Mouse (Mus musculus): ENCODE results near the gene Cttnbp2nl. TPM values are rescaled to one million over a fixed set of nuclear protein-coding genes. Genes with fewer than 3 reads are reported as not detected.

Gene Cttnbp2nl
- polyA plus RNA-seq, 1 experiment from 2014 or later: 21.9 TPM

DNA sequence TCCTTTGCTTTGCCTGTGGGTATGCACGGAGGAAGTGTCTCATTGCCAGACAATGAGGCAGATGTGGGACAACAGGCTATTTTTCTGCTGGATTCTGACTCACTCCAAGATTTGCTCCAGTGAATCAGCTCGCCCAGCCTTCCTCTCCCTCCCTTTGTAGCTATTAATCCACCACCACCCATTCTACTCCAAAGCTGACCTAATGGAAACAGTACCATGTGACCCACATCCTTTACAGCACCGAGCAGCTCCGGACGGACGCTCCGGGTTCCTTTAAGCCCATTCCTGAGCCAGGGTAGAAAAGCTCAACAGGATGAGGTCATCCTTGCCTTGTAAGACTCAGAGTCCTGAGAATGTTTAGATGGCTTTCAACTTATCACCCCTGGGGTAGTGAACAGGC, 2.0 kb upstream of the Cttnbp2nl start:
- H3K27me3 ChIP-seq (replicated peaks): 0 out of 2 replicates have a peak, but pooled peaks cover 3% of the 10 kb centered on the region
- no peak overlapping the region for H3K9ac ChIP-seq
- WGBS: 46% methylated on average over 7 of the region's 7 CpGs
- H3K9me3 ChIP-seq: no peaks in the 10 kb centered on the region
- H3K4me1 ChIP-seq (replicated peaks): peaks cover 17% of the 10 kb centered on the region; the same call in 1 of the 2 replicates
- no peak for ATAC-seq
- no peaks in the 10 kb centered on the region for H3K36me3 ChIP-seq
- H3K4me2 ChIP-seq (replicated peaks): no peak overlapping the region
- no peak overlapping the region for H3K4me3 ChIP-seq (replicated peaks)
- H3K27ac ChIP-seq: peak overlapping the region; percentile 11; the same call in 1 of the 2 replicates

DNA sequence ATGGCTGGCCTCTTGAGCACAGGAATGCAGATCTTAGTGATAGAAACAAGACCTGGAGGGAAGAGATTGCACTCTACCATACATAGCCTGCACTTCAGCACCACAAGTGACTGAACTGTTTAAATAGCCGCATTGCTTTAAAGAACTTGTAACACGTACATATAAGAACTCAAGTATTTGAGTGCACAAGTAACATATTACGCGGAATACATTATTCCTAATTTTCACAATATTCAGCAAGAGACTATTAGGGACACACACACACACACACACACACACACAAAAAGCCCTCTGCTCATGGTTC, 704 bp upstream of the Cttnbp2nl start:
- Histone ChIP-seq H3K4me2 (replicated peaks) (peak overlapping the region; percentile 72), H3K27me3 (replicated peaks) (no peaks in the 10 kb centered on the region), H3K4me1 (replicated peaks) (peaks cover 16% of the 10 kb centered on the region; the same call in 1 of the 2 replicates), H3K9ac (peak overlapping the region; percentile 38), H3K9me3 (no peaks in the 10 kb centered on the region), H3K4me3 (replicated peaks) (peak overlapping the region; percentile 91), H3K36me3 (no peaks in the 10 kb centered on the region), H3K27ac (peak overlapping the region; percentile 66)
- WGBS: 59% methylated on average over 4 of the region's 4 CpGs
- 0 out of 2 replicates have a peak, but pooled peaks have one; percentile 1 for ATAC-seq

DNA sequence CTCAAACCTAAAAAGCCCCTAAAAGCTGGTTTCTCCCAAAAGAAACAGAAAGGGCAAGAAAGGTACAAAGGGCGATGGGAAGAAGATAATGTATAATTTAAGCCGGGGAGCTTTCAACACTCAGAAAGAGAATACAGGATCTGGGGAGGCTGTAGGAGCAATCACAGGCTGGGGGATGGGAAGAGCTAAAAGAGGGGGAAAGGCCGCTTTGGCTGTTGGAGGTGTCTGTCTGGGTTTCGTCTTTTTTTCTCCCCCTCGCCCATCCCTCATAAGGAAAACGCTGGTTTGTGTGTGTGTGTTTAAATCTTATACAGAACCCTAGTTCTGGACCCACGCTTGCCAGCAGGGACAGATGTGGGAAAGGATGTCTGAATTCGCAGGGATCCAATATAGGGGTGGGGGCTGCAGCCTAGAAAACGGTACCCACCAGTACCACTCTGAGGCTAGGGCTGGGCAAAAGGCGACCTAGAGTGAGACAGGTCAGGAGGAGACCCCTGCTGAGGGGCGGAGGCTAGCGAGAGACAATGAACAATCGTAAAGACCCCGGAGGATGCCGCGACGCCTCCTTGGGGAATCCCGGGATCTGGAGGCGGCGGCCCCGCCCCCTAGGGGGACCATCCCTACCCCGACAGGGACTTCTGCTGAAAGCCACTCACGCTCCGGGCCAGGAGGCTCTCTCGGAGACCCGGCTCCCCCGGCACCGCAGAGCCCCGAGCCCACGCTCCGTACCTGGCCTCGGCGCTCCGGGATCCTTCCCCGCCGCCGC, 592 bp downstream of the Cttnbp2nl start:
- Histone ChIP-seq H3K27ac (peak overlapping the region; percentile 84), H3K36me3 (no peaks in the 10 kb centered on the region), H3K4me3 (replicated peaks) (peak overlapping the region; percentile 91), H3K9me3 (no peaks in the 10 kb centered on the region), H3K4me1 (replicated peaks) (peaks cover 21% of the 10 kb centered on the region), H3K27me3 (replicated peaks) (no peaks in the 10 kb centered on the region), H3K4me2 (replicated peaks) (peak overlapping the region; percentile 72), H3K9ac (peak overlapping the region; percentile 79)
- WGBS: under 1% methylated on average over 36 of the region's 37 CpGs
- peak; percentile 64 for ATAC-seq

DNA sequence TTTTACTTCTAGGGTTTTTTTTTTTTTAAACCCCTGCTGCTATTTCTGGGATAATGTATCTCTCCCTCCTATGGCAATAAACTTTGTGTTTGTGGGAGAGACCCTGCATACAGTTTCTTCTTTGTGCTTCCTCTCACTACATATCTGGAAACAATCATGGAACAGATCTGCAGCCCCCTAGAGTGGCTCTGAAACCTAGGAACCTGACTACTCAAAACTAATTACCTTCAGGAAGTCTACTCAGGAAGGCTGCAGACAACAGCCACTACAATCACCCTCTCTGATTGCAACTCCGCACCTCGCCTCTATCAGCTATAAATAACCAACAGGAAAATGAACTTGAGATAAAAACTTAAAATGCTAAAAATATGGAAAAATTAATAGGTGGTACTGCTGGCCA, 1.8 kb downstream of the Cttnbp2nl start:
- 41% methylated on average over 2 of the region's 2 CpGs for WGBS
- H3K27me3 ChIP-seq (replicated peaks): no peaks in the 10 kb centered on the region
- no peaks in the 10 kb centered on the region for H3K36me3 ChIP-seq
- H3K9me3 ChIP-seq: no peaks in the 10 kb centered on the region
- H3K9ac ChIP-seq: no peak overlapping the region
- peak overlapping the region; percentile 91 for H3K4me3 ChIP-seq (replicated peaks)
- 0 out of 2 replicates have a peak overlapping the region, but pooled peaks have one; percentile 38 for H3K27ac ChIP-seq
- peaks cover 24% of the 10 kb centered on the region for H3K4me1 ChIP-seq (replicated peaks)
- no peak for ATAC-seq
- peak overlapping the region; percentile 72 for H3K4me2 ChIP-seq (replicated peaks)

DNA sequence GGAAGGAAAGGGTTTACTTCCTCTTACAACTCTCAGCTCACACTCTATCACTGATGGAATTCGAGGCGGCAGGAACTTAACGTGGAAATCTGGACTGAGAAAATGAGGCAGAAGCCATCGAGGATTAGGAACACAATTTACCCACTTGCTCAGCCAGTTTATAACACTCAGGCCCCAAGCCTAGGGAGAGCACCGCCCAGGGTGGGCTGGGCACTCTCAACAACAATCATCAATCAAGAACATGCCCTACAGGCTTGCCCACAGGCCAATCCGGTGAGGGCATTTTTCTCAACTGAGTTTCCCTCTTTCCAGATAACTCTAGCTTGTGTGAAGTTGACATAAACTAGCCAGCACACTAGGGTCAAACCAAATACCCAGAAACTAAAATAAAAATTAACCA, 3.1 kb downstream of the Cttnbp2nl start:
- no peak overlapping the region for H3K4me3 ChIP-seq (replicated peaks)
- H3K4me2 ChIP-seq (replicated peaks): no peak overlapping the region
- WGBS: 62% methylated on average over 6 of the region's 6 CpGs
- H3K9me3 ChIP-seq: no peaks in the 10 kb centered on the region
- H3K36me3 ChIP-seq: no peaks in the 10 kb centered on the region
- no peak overlapping the region for H3K27ac ChIP-seq
- no peaks in the 10 kb centered on the region for H3K27me3 ChIP-seq (replicated peaks)
- peaks cover 24% of the 10 kb centered on the region for H3K4me1 ChIP-seq (replicated peaks)
- H3K9ac ChIP-seq: no peak overlapping the region
- no peak for ATAC-seq

DNA sequence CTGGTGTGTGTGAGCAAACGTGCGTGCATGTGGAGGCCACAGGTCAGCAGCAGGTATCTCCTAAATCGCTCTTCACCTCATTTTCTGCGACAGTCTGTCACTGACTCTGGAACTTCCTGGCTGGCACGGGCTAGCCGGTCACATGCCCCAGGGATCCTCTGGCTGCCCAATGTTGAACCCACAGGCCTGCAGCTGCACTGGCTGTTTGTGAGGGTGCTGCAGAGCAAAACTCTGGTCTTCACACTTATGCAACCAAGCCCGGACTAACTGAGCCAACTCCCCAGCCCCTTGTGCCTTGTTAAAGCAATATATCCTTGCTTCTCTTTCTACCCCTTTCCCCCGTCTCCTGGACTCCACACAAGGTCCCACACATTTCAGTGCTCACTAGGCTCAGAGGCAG, 5.3 kb downstream of the Cttnbp2nl start:
- ATAC-seq: no peak
- Histone ChIP-seq H3K9me3 (no peaks in the 10 kb centered on the region), H3K27me3 (replicated peaks) (no peaks in the 10 kb centered on the region), H3K27ac (no peak overlapping the region), H3K9ac (no peak overlapping the region), H3K4me3 (replicated peaks) (no peak overlapping the region), H3K36me3 (no peaks in the 10 kb centered on the region), H3K4me1 (replicated peaks) (peaks cover 22% of the 10 kb centered on the region), H3K4me2 (replicated peaks) (no peak overlapping the region)
- WGBS: 50% methylated on average over 8 of the region's 8 CpGs

DNA sequence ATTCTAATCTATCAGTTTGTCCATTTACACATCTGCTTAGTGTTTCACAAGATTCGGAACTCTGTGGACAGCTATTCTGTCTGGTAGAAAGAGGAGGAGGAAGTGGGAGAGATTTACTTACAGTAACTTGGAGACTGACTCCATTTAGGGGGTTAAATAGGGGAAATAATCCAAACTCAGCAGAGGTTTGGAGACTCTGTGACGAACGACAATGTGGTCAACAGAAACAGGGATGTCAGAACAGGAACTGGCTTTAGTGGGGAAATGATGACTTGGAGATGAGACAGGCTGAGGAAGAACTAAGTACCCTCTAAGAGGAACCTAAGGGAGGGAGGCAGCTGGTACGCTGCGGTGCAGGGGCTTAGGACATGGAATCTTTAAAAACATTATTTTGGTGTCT, 6.1 kb downstream of the Cttnbp2nl start:
- Histone ChIP-seq H3K27ac (no peak overlapping the region), H3K9ac (no peak overlapping the region), H3K36me3 (no peaks in the 10 kb centered on the region), H3K9me3 (no peaks in the 10 kb centered on the region), H3K4me2 (replicated peaks) (no peak overlapping the region), H3K4me3 (replicated peaks) (no peak overlapping the region), H3K4me1 (replicated peaks) (peaks cover 24% of the 10 kb centered on the region), H3K27me3 (replicated peaks) (no peaks in the 10 kb centered on the region)
- 55% methylated on average over 5 of the region's 5 CpGs for WGBS
- no peak for ATAC-seq

DNA sequence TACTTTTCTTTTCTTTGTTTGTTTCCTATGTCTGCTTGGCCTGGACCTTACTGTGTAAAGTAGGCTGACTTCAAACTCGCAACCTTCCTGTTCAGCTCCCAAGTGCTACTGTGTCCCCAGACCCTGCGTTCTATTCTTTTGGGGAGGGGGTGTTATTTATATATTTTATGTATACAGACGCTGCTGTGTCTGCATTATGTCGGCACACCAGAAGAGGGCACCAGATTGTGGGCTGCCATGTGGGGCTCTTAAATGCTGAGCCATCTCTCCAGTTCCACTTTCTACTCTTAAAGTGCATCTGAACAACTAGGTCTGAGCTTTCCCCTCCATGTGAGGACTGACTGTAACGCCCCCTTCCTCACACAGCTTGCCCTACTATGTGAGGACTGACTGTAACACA, 9.2 kb downstream of the Cttnbp2nl start:
- Histone ChIP-seq H3K4me2 (replicated peaks) (no peak overlapping the region), H3K9me3 (no peaks in the 10 kb centered on the region), H3K4me1 (replicated peaks) (peaks cover 18% of the 10 kb centered on the region), H3K36me3 (no peaks in the 10 kb centered on the region), H3K27me3 (replicated peaks) (no peaks in the 10 kb centered on the region), H3K4me3 (replicated peaks) (no peak overlapping the region), H3K27ac (no peak overlapping the region), H3K9ac (no peak overlapping the region)
- no peak for ATAC-seq
- WGBS: 82% methylated on average over 5 of the region's 5 CpGs

DNA sequence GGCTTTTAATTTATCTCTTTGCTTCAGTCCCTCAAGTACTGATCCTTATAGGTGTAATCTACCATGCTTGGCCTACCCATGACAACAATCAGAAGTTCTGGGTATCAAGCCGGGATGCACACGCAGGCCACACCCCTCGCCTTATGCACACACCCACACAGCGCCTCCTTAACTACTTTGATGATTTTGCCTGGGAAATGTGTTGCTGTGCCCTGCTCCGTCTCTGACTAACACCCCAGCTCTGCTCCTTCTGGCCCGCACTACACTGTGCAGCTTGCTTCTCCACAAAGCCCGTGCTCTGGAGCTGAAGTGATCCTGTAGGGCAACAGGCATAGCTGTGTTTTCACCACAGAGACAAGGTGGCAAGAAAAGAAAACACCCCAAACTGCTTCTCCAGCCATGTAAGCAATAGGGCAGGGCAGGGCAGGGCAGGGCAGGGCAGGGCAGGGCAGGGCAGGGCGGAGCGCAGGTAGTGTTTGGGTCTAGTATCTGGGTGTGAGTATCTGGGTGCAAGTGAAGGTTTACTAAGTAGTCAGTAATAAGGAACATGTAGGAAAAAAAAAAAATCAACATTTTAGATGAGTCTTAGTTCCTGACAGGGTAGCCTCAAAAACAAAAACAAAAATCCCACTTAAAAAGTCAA, 11.8 kb downstream of the Cttnbp2nl start:
- Histone ChIP-seq H3K4me1 (replicated peaks) (peaks cover 9% of the 10 kb centered on the region), H3K9me3 (no peaks in the 10 kb centered on the region), H3K27ac (0 out of 2 replicates have a peak overlapping the region, but pooled peaks have one; percentile 10), H3K4me2 (replicated peaks) (no peak overlapping the region), H3K36me3 (0 out of 2 replicates have a peak, but pooled peaks cover 8% of the 10 kb centered on the region), H3K4me3 (replicated peaks) (no peak overlapping the region), H3K9ac (no peak overlapping the region), H3K27me3 (replicated peaks) (no peaks in the 10 kb centered on the region)
- 79% methylated on average over 9 of the region's 9 CpGs for WGBS
- ATAC-seq: peak; percentile 85

DNA sequence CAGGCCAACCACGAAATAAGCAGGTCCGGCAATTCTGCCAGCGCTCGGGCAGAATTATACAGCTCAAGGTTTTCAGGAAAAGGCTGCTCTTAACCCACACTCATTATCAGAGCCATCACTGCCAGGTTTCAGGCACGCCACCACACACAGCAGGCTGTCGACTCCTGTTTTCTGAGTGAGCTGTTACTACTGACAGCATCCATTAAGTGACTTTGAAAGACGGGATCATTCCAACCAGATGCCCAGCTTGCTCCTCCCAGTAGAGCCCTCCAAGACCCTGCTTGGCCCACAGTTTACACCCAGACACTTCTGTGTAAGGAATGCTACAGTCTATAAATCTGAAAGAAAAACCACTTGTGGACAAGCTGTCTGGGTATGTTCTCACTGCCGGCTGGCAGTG, 12.9 kb downstream of the Cttnbp2nl start:
- H3K9ac ChIP-seq: no peak overlapping the region
- H3K4me2 ChIP-seq (replicated peaks): no peak overlapping the region
- no peak overlapping the region for H3K4me3 ChIP-seq (replicated peaks)
- 48% methylated on average over 8 of the region's 8 CpGs for WGBS
- peaks cover 9% of the 10 kb centered on the region for H3K4me1 ChIP-seq (replicated peaks)
- peaks cover 10% of the 10 kb centered on the region; the same call in 1 of the 2 replicates for H3K36me3 ChIP-seq
- no peaks in the 10 kb centered on the region for H3K27me3 ChIP-seq (replicated peaks)
- H3K9me3 ChIP-seq: no peaks in the 10 kb centered on the region
- no peak for ATAC-seq
- H3K27ac ChIP-seq: no peak overlapping the region

DNA sequence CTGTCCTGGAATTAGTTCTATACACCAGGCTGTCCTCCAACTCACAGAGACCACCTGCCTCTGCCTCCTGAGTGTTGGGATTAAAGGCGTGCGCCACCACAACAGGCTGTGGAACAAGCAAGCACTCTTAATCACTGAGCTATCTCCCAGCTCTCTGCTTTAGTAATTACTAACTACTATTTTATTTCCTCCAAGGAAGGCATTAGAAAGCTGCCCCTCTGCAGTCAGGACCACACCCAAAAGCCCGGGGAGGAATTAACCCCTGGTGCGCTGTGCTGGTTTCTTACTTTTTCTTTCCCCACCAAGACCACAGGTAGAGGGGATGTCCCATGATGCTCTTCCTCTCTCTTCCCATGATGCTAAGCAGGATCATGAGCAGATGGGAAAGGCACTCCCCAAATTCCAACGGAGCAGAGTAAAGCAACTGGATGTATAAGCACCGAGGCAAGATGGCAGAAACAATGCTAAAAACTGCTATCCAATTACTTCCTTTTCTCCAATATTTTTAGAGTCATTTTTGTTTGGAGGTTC, 15.6 kb downstream of the Cttnbp2nl start:
- WGBS: 76% methylated on average over 6 of the region's 6 CpGs
- Histone ChIP-seq H3K27me3 (replicated peaks) (no peaks in the 10 kb centered on the region), H3K4me3 (replicated peaks) (no peak overlapping the region), H3K36me3 (peaks cover 21% of the 10 kb centered on the region), H3K9ac (no peak overlapping the region), H3K9me3 (no peaks in the 10 kb centered on the region), H3K4me1 (replicated peaks) (peaks cover 5% of the 10 kb centered on the region), H3K27ac (no peak overlapping the region; the same call in 1 of the 2 replicates), H3K4me2 (replicated peaks) (no peak overlapping the region)
- no peak for ATAC-seq

DNA sequence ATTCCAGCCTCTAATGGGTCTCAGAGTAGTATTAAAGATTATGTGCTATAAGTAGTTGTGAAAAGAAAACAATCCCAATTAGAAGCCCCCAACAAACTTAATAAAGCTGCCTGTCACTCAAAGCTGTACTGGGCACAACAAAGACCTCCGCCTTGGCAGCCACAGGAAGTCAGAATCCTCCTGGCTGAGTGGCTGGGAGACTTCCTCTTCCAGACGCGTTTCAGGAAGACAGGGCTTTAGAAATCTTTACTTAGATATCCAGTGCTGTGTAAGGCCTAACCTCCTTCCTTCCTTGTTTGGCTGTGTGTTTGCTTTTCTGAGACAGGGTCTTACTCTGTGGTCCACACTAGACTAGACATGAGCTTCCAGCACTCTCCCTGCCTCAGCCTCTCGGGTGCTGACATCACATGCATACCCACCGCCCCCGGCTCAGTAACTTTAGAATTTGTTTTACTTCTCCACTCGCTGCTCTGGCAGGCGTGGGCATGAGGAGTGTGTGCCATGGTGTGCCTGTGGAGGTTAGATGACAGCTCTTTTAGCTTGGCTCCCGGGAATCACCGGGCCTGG, 16.6 kb downstream of the Cttnbp2nl start:
- Histone ChIP-seq H3K9ac (no peak overlapping the region), H3K4me1 (replicated peaks) (peaks cover 3% of the 10 kb centered on the region), H3K4me3 (replicated peaks) (no peak overlapping the region), H3K27ac (peak overlapping the region; percentile 2; the same call in 1 of the 2 replicates), H3K9me3 (no peaks in the 10 kb centered on the region), H3K36me3 (peaks cover 23% of the 10 kb centered on the region), H3K4me2 (replicated peaks) (no peak overlapping the region), H3K27me3 (replicated peaks) (no peaks in the 10 kb centered on the region)
- ATAC-seq: no peak
- WGBS: 76% methylated on average over 10 of the region's 10 CpGs
